Mouse (Mus musculus) small intestine, adult 2 months (tissue): ENCODE measurements around the gene Cry2.

Source experiments
- CTCF ChIP-seq: fragments of 200-500 bp; IDR thresholded peaks from 2 replicates; pipeline ENCODE4 v1.5.1; 2012; ENCODE audit warnings: low read depth, mild to moderate bottlenecking, control low read depth, inconsistent platforms, low read length, moderate library complexity, mixed read lengths; ENCODE audit not compliant: insufficient replicate concordance, insufficient read length; ENCODE audit errors: extremely low read depth
- POLR2A ChIP-seq: fragments of 200-500 bp; IDR thresholded peaks from 2 replicates; pipeline ENCODE4 v1.6.1; 2012; ENCODE audit warnings: low read depth, mild to moderate bottlenecking, control low read depth, inconsistent platforms, low read length, moderate library complexity

GRCm38 (mm10) chr2:92385113-92386051 lies 48.5 kb downstream of the Cry2 start:
- TF ChIP-seq CTCF (no peak), POLR2A (no peak)
